Mouse (Mus musculus): Measurements from ENCODE around the gene Pi4kb.

The Pi4kb gene

DNA sequence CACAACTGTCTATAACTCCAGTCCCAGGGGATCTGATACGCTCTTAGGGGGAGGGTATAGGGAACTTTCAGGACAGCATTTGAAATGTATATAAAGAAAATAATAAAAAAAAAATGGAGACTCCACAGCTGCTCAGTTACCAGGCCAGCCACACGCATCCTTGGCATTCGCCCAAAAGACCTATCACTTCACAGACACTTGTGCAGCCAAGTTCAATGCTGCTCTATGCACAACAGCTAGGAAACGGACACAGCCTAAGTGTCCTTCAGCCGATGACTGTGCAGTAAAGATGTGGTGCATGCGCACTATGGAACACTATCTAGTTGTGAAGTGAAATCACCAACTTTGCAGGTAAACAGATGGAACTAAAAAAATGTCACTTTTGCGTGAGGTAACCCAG lies 81.7 kb downstream of the Pi4kb start:
- no peak for DNase-seq (ENCODE audit: low read depth, low spot score)
